Mouse (Mus musculus) hindbrain, embryonic 14.5 days (tissue): Measurements from ENCODE around the gene Pde4d. TPM values are rescaled to one million over a fixed set of nuclear protein-coding genes. Genes with fewer than 3 reads are reported as not detected.

ENCODE experiments used
- ATAC-seq: fragments of 200-750 bp; cut with Nextera tagmentation; 2 replicates; pipeline ENCODE4 v1.8.0; 2017; ENCODE audit warnings: moderate number of reproducible peaks, mild to moderate bottlenecking, moderate TSS enrichment, moderate library complexity; ENCODE audit not compliant: low FRiP score
- DNase-seq: peaks from one replicate; pipeline ENCODE4 v3.0.0-alpha.2; 2015; ENCODE audit warnings: low spot score
- H3K27ac ChIP-seq: fragments of 300-500 bp; sonication (generic); 2 replicates; pipeline ENCODE4 v1.5.1; 2014; ENCODE audit warnings: mild to moderate bottlenecking, moderate library complexity
- H3K27me3 ChIP-seq: fragments of 300-500 bp; sonication (generic); 2 replicates; pipeline ENCODE4 v1.6.1; 2014; ENCODE audit warnings: mild to moderate bottlenecking, low read length, mixed read lengths; ENCODE audit not compliant: control insufficient read depth, insufficient read depth
- H3K36me3 ChIP-seq: fragments of 300-500 bp; sonication (generic); replicated peaks from 2 replicates; pipeline ENCODE4 v1.6.1; 2014; ENCODE audit not compliant: control insufficient read depth, insufficient read depth
- H3K4me1 ChIP-seq: fragments of 300-500 bp; sonication (generic); replicated peaks from 2 replicates; pipeline ENCODE4 v1.6.1; 2014; ENCODE audit warnings: antibody characterized with exemption, low read length, mixed read lengths; ENCODE audit not compliant: control insufficient read depth, insufficient read depth
- H3K4me2 ChIP-seq: fragments of 300-500 bp; sonication (generic); replicated peaks from 2 replicates; pipeline ENCODE4 v1.6.1; 2014; ENCODE audit warnings: mild to moderate bottlenecking, moderate library complexity
- H3K4me3 ChIP-seq: fragments of 300-500 bp; sonication (generic); replicated peaks from 2 replicates; pipeline ENCODE4 v1.5.1; 2014; ENCODE audit warnings: mild to moderate bottlenecking, low read length
- H3K9ac ChIP-seq: fragments of 300-500 bp; sonication (generic); 2 replicates; pipeline ENCODE4 v1.6.1; 2014
- H3K9me3 ChIP-seq: fragments of 300-500 bp; sonication (generic); 2 replicates; pipeline ENCODE4 v1.6.1; 2016; ENCODE audit warnings: low read length; ENCODE audit not compliant: control insufficient read depth
- WGBS: fragments of 180-500 bp; shearing (Covaris S2); extraction: QIAGEN DNeasy Blood & Tissue Kit; methylation state at CpG from one replicate; pipeline ENCODE4 v1.1.7; 2014; 5-methylcytosine and 5-hydroxymethylcytosine counted together
- polyA plus RNA-seq: library from polyadenylated mRNA; unstranded; fragments of >200 nt; fragmentation: Nextera tagmentation; extraction: Ambion mirVana; gene quantifications from 2 replicates; pipeline ENCODE4 v1.2.1, GENCODE M21; 2014

The Pde4d gene
- polyA plus RNA-seq, 1 experiment from 2014 or later, result 23.2 TPM

DNA sequence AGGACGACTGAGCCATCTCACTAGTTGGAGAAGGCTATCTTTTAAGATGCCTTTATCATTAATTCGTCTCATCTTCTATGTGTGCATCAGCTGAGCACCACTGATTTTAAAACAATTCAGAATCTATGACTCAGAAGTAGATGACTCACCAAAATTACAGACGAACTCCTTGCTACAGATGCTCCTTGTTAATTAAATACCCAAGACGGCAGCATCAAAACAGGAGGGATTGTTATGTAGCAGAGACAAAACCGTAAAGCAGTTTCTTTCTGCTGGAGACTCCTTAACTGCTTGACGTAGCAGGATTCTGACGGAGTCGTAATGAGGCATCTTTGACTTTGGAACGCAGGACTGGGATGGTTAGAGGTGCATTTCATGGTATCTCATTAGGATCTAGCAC, 1050.6 kb downstream of the Pde4d start:
- H3K9ac ChIP-seq, result no peak overlapping the region
- DNase-seq (no peak), ATAC-seq (no peak)
- H3K4me1 ChIP-seq, result no peaks in the 10 kb centered on the region
- 83% methylated on average over 9 of the region's 9 CpGs for WGBS
- no peaks in the 10 kb centered on the region for H3K27me3 ChIP-seq
- H3K9me3 ChIP-seq, result no peaks in the 10 kb centered on the region
- H3K4me3 ChIP-seq, result no peak overlapping the region
- H3K36me3 ChIP-seq, result no peaks in the 10 kb centered on the region
- no peak overlapping the region for H3K27ac ChIP-seq
- no peak overlapping the region for H3K4me2 ChIP-seq

DNA sequence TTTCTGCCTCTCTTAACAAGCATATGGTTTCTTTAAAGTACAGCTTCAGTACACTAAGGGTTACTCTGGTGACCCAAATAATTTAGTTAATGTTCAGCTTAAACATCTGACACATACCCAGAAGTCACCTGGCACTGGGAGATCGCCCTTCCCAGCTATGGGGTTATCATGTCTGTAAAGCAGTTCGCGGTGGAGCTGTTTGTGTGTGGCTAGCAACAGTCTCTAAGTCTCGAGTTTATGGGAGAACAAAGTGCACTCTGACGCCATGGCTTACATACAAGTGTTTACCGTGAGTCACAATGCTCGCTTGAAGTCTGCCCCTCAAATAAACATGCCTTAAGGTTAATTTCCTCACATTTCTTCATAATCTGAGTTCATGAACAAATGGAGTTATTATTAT, 1053.0 kb downstream of the Pde4d start:
- no peaks in the 10 kb centered on the region for H3K27me3 ChIP-seq
- WGBS, result 84% methylated on average over 7 of the region's 7 CpGs
- H3K27ac ChIP-seq, result no peak overlapping the region
- no peaks in the 10 kb centered on the region for H3K36me3 ChIP-seq
- H3K4me3 ChIP-seq, result no peak overlapping the region
- ATAC-seq (no peak), DNase-seq (no peak)
- H3K9ac ChIP-seq, result no peak overlapping the region
- H3K4me1 ChIP-seq, result no peaks in the 10 kb centered on the region
- H3K9me3 ChIP-seq, result no peaks in the 10 kb centered on the region
- H3K4me2 ChIP-seq, result no peak overlapping the region

DNA sequence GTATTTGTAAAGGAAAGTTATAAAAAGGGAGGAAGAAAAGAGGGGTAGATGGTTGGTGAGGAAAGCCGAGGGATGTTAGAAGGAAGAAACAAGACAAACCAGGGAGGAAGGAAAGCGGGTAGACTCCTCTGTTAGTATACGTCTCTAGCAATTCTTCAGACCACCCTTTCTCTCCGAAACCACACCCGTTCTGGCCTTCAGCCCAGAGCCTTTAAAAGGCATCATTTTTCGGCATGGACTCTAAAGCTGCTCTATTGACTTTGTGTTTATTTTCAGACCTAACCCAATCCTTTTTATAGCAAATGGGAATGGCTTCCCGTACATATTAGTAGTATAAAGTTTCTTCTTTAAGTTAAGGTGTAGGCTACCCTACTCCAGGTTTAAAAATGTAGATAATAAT, 1057.0 kb downstream of the Pde4d start:
- DNase-seq, result no peak
- Histone ChIP-seq H3K9ac (no peak overlapping the region), H3K4me1 (no peaks in the 10 kb centered on the region), H3K4me2 (no peak overlapping the region), H3K9me3 (no peaks in the 10 kb centered on the region), H3K36me3 (no peaks in the 10 kb centered on the region), H3K27ac (no peak overlapping the region), H3K4me3 (no peak overlapping the region), H3K27me3 (no peaks in the 10 kb centered on the region)
- ATAC-seq, result no peak
- 81% methylated on average over 7 of the region's 7 CpGs for WGBS

DNA sequence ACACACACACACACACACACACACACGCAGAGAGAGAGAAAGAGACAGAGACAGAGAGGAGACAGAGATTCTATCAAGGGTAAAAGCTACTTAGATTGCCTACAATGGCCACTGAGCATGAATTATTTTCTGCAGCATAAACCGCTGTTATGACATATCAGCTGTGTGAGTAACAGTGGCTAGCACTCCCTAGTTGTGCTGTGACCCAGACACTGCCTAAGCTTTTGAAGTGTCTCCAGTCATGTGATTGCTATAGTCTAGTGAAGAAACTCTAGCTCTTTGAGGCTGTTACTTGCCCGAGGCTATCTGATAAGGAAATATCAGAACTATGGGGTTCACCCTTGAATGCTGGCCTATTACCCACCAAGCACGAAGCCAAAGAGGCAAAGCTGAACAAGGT, 1058.7 kb downstream of the Pde4d start:
- no peaks in the 10 kb centered on the region for H3K27me3 ChIP-seq
- no peak for DNase-seq
- 92% methylated on average over 4 of the region's 4 CpGs for WGBS
- no peaks in the 10 kb centered on the region for H3K9me3 ChIP-seq
- no peak overlapping the region for H3K4me3 ChIP-seq
- no peak overlapping the region for H3K9ac ChIP-seq
- H3K4me1 ChIP-seq, result no peaks in the 10 kb centered on the region
- H3K27ac ChIP-seq, result no peak overlapping the region
- no peaks in the 10 kb centered on the region for H3K36me3 ChIP-seq
- ATAC-seq, result no peak
- no peak overlapping the region for H3K4me2 ChIP-seq

DNA sequence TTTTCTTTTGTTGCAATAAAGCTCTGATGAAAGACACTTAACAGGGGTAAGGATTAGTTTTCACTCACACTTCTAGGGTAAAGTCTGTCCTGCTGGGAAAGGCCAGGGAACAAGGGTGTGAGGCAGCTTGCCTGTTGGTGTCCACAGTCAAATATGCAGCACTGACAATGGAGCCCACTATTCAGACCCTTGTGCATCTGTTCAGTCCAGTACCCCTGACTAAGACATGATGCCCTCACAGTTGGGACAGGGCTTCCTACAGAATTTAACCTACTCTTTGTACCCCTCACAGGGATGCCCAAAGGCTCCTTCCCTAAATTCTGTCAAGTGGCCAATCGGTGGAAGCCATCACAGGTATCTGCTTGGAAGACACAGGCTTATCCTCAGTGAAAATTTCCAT, 1068.4 kb downstream of the Pde4d start:
- H3K4me3 ChIP-seq, result no peak overlapping the region
- ATAC-seq (no peak), DNase-seq (no peak)
- H3K27me3 ChIP-seq, result no peaks in the 10 kb centered on the region
- no peak overlapping the region for H3K27ac ChIP-seq
- H3K36me3 ChIP-seq, result no peaks in the 10 kb centered on the region
- H3K4me1 ChIP-seq, result no peaks in the 10 kb centered on the region
- WGBS, result 77% methylated on average over 1 of the region's 1 CpGs
- no peak overlapping the region for H3K4me2 ChIP-seq
- no peaks in the 10 kb centered on the region for H3K9me3 ChIP-seq
- H3K9ac ChIP-seq, result no peak overlapping the region

DNA sequence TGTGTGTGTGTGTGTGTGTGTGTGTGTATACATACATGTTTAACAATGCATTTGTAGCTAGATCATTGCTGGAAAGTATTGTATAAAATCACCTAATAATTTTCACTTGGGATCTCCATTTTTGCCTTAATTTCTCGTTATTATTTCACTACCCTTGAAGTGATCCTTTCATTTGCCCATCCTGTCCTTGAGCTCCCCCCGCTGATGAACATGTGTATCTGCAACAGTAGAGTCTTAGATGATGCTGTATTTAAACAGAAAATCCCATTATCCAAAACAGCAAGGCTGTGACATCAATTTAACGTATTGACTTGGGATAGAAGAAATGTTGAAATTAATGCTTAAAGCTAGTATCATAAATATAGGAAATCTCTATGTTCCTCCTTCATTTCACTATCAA, 1069.7 kb downstream of the Pde4d start:
- WGBS, result 45% methylated on average over 3 of the region's 3 CpGs
- Histone ChIP-seq H3K4me2 (no peak overlapping the region), H3K36me3 (no peaks in the 10 kb centered on the region), H3K4me1 (no peaks in the 10 kb centered on the region), H3K4me3 (no peak overlapping the region), H3K27me3 (no peaks in the 10 kb centered on the region), H3K27ac (no peak overlapping the region), H3K9me3 (no peaks in the 10 kb centered on the region), H3K9ac (no peak overlapping the region)
- DNase-seq, result no peak
- ATAC-seq, result no peak

DNA sequence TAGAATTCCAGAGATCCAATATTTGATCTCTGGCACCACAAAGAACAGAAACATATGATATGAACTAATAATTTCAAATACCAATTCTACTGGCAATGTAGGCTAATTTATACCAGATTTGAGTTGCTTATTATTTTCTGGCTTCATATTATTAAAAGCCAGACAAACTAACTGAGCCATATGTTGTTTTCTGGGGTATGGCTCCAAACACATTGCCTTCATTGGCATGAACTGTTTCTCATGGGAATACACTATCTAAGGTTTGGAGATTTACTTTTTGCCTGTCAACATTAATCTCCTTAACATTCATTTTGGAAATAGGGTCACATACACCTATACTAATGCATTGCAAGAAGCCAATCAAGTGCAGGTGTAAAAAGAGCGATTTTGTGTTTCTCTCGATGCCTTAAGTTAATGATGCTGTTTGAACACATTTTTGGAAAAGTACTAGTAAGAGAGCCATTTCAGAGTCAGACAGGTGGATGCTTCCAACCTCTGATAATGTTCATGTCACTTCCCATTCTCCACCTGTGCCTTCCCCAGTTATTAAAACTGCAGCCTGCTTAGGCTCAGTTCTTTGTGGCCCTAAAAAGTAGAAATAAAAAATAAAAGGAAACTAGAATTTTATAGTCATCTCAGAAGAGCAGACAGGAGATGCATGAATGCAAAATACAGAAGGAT, 1070.4 kb downstream of the Pde4d start:
- no peak overlapping the region for H3K9ac ChIP-seq
- no peak overlapping the region for H3K27ac ChIP-seq
- no peaks in the 10 kb centered on the region for H3K9me3 ChIP-seq
- H3K4me2 ChIP-seq, result no peak overlapping the region
- WGBS, result 88% methylated on average over 2 of the region's 2 CpGs
- no peak for ATAC-seq
- no peak overlapping the region for H3K4me3 ChIP-seq
- H3K4me1 ChIP-seq, result no peaks in the 10 kb centered on the region
- H3K27me3 ChIP-seq, result no peaks in the 10 kb centered on the region
- DNase-seq, result no peak
- no peaks in the 10 kb centered on the region for H3K36me3 ChIP-seq

DNA sequence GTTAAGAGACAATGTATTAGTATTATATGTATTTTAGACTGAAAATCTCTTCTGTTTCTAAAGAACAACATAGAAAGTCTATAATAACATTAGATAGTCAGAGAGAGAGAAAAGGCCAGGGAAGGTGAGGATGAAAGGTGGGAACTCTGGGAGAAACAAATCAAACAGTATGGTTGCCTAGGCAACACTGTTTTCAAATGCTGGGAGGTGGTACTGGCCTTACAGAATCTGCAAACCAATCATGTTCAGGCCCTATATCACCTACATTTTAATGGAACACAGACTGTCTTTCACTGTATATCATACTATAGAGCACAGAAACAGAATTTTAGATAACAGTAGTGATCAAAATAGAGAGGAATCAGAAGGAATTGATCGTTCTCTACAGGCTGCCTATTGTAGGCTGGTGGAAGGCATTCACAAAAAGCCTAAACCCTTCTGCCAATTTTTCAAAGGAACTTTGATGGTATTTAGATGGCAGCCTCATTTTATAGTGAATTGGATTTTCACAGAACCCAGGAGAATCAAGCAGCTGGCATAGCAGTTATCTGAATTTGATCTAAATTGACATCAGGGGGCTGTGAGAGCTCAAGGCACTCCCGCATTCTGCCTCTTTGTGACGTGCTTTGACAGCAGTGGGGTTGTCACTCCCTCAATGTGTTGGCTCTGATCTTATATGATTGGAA, 1084.2 kb downstream of the Pde4d start:
- no peaks in the 10 kb centered on the region for H3K9me3 ChIP-seq
- H3K9ac ChIP-seq, result no peak overlapping the region
- peak overlapping the region; percentile 78 for H3K27ac ChIP-seq
- no peak overlapping the region for H3K4me3 ChIP-seq
- H3K4me2 ChIP-seq, result 0 out of 2 replicates have a peak overlapping the region, but pooled peaks have one; percentile 4
- no peaks in the 10 kb centered on the region for H3K27me3 ChIP-seq
- no peaks in the 10 kb centered on the region for H3K36me3 ChIP-seq
- ATAC-seq, result no peak
- H3K4me1 ChIP-seq, result peaks cover 14% of the 10 kb centered on the region
- 34% methylated on average over 3 of the region's 3 CpGs for WGBS
- no peak for DNase-seq

DNA sequence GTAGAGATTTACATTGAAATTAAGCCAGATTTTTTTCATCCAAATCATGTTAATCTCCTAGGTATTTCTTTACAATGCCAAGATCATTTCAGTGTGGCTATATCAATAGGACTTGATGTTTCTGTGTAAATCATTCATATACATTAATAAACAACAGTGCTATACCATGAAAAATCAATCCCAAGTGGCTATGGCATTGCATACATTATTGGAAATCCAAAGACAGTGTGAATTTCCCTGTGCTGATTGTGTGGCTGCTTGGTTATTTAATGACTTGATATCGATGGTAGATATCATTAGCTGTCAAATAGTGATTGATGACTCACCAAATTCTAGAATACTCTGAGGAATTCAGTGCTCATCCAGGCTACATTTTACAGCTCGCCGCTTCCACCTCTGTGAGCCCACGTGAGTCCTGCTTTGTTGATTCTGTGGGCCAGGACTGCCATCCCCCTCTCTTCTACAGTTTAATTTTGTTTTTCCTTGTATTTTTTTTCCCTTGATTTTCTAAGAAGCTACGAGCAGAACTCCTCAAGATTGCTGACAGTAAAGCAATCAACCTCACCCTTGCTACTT, 1085.0 kb downstream of the Pde4d start:
- no peak overlapping the region for H3K9ac ChIP-seq
- ATAC-seq (no peak), DNase-seq (no peak)
- no peak overlapping the region for H3K4me2 ChIP-seq
- no peaks in the 10 kb centered on the region for H3K36me3 ChIP-seq
- 50% methylated on average over 5 of the region's 5 CpGs for WGBS
- H3K27ac ChIP-seq, result peak overlapping the region; percentile 78
- no peaks in the 10 kb centered on the region for H3K27me3 ChIP-seq
- no peak overlapping the region for H3K4me3 ChIP-seq
- no peaks in the 10 kb centered on the region for H3K9me3 ChIP-seq
- peaks cover 14% of the 10 kb centered on the region for H3K4me1 ChIP-seq
